In genomic region chr5:150466132-150466531, GRCm38 (mm10) we compare ENCODE assay signal across 9 mouse cellular contexts. TPM values are rescaled to one million over a fixed set of nuclear protein-coding genes. Genes with fewer than 3 reads are reported as not detected.
A peak's percentile ranks its signal among the peaks of the same experiment; 100 is the strongest.
DNase-seq lines count a peak whose midpoint lies in the region; ATAC-seq and TF ChIP-seq lines count a peak whose summit lies in the region.
"Had no signal": no experiment of that assay in that cellular context is flagged by ENCODE, and none has a peak within 500 bp of the region (broad histone marks: within the 10 kb centered on the region; RNA-seq: fewer than 3 reads in every experiment).

No protein-coding gene starts in this region.

- no peak overlapping the region for H3K4me2 ChIP-seq in limb, embryonic 13.5 days (replicated peaks)
- no peak overlapping the region for H3K4me2 ChIP-seq in embryonic facial prominence, embryonic 12.5 days (replicated peaks)
- no peak overlapping the region for H3K4me2 ChIP-seq in heart, embryonic 11.5 days
- H3K4me2 ChIP-seq in liver, postnatal 0 days (ENCODE audit: low read depth, low read length), result no peak overlapping the region
- no peak overlapping the region for H3K4me2 ChIP-seq in midbrain, embryonic 15.5 days

- H3K9me3 ChIP-seq in limb, embryonic 13.5 days, result no peaks in the 10 kb centered on the region
- no peaks in the 10 kb centered on the region for H3K9me3 ChIP-seq in limb, embryonic 10.5 days (replicated peaks)
- H3K9me3 ChIP-seq in embryonic facial prominence, embryonic 12.5 days, result no peaks in the 10 kb centered on the region
- H3K9me3 ChIP-seq in heart, embryonic 11.5 days (replicated peaks; ENCODE audit: control insufficient read depth, low read length), result no peaks in the 10 kb centered on the region
- no peaks in the 10 kb centered on the region for H3K9me3 ChIP-seq in liver, postnatal 0 days (ENCODE audit: low read length)
- H3K9me3 ChIP-seq in midbrain, embryonic 15.5 days, result no peaks in the 10 kb centered on the region

- peak; percentile 30; the same call in 1 of the 2 replicates for TF ChIP-seq EP300 in liver, postnatal 0 days (IDR thresholded peaks at IDR 0.05; ENCODE audit: low read depth)

- H3K4me3 ChIP-seq in limb, embryonic 13.5 days, result no peak overlapping the region
- H3K4me3 ChIP-seq in limb, embryonic 10.5 days, result no peak overlapping the region
- no peak overlapping the region for H3K4me3 ChIP-seq in embryonic facial prominence, embryonic 12.5 days
- no peak overlapping the region for H3K4me3 ChIP-seq in heart, embryonic 11.5 days (ENCODE audit: low read depth, low read length)
- H3K4me3 ChIP-seq in liver, postnatal 0 days (ENCODE audit: low read depth, low read length), result no peak overlapping the region
- no peak overlapping the region for H3K4me3 ChIP-seq in midbrain, embryonic 15.5 days

- H3K4me1 ChIP-seq in limb, embryonic 13.5 days, result 0 out of 2 replicates have a peak, but pooled peaks cover 4% of the 10 kb centered on the region
- peaks cover 16% of the 10 kb centered on the region for H3K4me1 ChIP-seq in limb, embryonic 10.5 days
- H3K4me1 ChIP-seq in embryonic facial prominence, embryonic 12.5 days, result no peaks in the 10 kb centered on the region
- no peaks in the 10 kb centered on the region for H3K4me1 ChIP-seq in heart, embryonic 11.5 days (ENCODE audit: control insufficient read depth, insufficient read depth, low read length)
- H3K4me1 ChIP-seq in liver, postnatal 0 days (ENCODE audit: insufficient read depth), result peaks cover 2% of the 10 kb centered on the region; the same call in 1 of the 2 replicates
- no peaks in the 10 kb centered on the region for H3K4me1 ChIP-seq in midbrain, embryonic 15.5 days

- H3K36me3 ChIP-seq in limb, embryonic 13.5 days, result peaks cover under 1% of the 10 kb centered on the region; the same call in 1 of the 2 replicates
- H3K36me3 ChIP-seq in limb, embryonic 10.5 days, result no peaks in the 10 kb centered on the region
- no peaks in the 10 kb centered on the region for H3K36me3 ChIP-seq in embryonic facial prominence, embryonic 12.5 days
- H3K36me3 ChIP-seq in heart, embryonic 11.5 days (ENCODE audit: control insufficient read depth, insufficient read depth, low read length), result peaks cover 5% of the 10 kb centered on the region; the same call in 1 of the 2 replicates
- H3K36me3 ChIP-seq in liver, postnatal 0 days (replicated peaks; ENCODE audit: insufficient read depth, low read length), result peaks cover 3% of the 10 kb centered on the region; the same call in 1 of the 2 replicates
- H3K36me3 ChIP-seq in midbrain, embryonic 15.5 days (replicated peaks), result peaks cover 20% of the 10 kb centered on the region

- DNase-seq in limb, embryonic 10.5 days (ENCODE audit: low spot score), result no peak
- DNase-seq in kidney, postnatal 36 days, result peak; percentile 86 to 95
- DNase-seq in liver, postnatal 0 days, result peak; percentile 62
- peak; percentile 9 to 18 for DNase-seq in spleen, postnatal 14 days (ENCODE audit: low spot score in 2 of 2)

- no peak overlapping the region for H3K27ac ChIP-seq in limb, embryonic 13.5 days
- H3K27ac ChIP-seq in limb, embryonic 10.5 days, result no peak overlapping the region
- H3K27ac ChIP-seq in embryonic facial prominence, embryonic 12.5 days, result no peak overlapping the region
- H3K27ac ChIP-seq in heart, embryonic 11.5 days (ENCODE audit: low read depth, low read length), result no peak overlapping the region
- H3K27ac ChIP-seq in liver, postnatal 0 days (ENCODE audit: low read depth), result no peak overlapping the region
- no peak overlapping the region for H3K27ac ChIP-seq in midbrain, embryonic 15.5 days

- no peak for TF ChIP-seq CTCF in liver, postnatal 0 days (IDR thresholded peaks at IDR 0.05; ENCODE audit: low read depth)

- peak; percentile 48; the same call in 1 of the 2 replicates for ATAC-seq in limb, embryonic 13.5 days (ENCODE audit: low FRiP score, low read depth)
- ATAC-seq in embryonic facial prominence, embryonic 12.5 days (ENCODE audit: insufficient number of reproducible peaks, insufficient read depth, low FRiP score, low TSS enrichment), result peak; percentile 56; the same call in 1 of the 2 replicates
- peak; percentile 83 for ATAC-seq in heart, embryonic 11.5 days (replicated peaks; ENCODE audit: insufficient number of reproducible peaks, low FRiP score, low TSS enrichment)
- ATAC-seq in liver, postnatal 0 days, result peak; percentile 82
- no peak for ATAC-seq in midbrain, embryonic 15.5 days (replicated peaks)

- 77% methylated on average over 12 of the region's 12 CpGs for WGBS in limb, embryonic 13.5 days
- WGBS in limb, embryonic 10.5 days, result 82% methylated on average over 12 of the region's 12 CpGs
- WGBS in embryonic facial prominence, embryonic 12.5 days, result 78% methylated on average over 12 of the region's 12 CpGs
- WGBS in heart, embryonic 11.5 days (ENCODE audit: insufficient replicate concordance), result 50% methylated on average over 12 of the region's 12 CpGs
- 54% methylated on average over 12 of the region's 12 CpGs for WGBS in liver, postnatal 0 days (ENCODE audit: insufficient replicate concordance)
- WGBS in midbrain, embryonic 15.5 days, result 84% methylated on average over 12 of the region's 12 CpGs

- no peak overlapping the region for H3K9ac ChIP-seq in limb, embryonic 13.5 days
- H3K9ac ChIP-seq in embryonic facial prominence, embryonic 12.5 days, result no peak overlapping the region
- no peak overlapping the region for H3K9ac ChIP-seq in heart, embryonic 11.5 days (ENCODE audit: low read depth, low read length)
- H3K9ac ChIP-seq in liver, postnatal 0 days (replicated peaks), result no peak overlapping the region
- no peak overlapping the region for H3K9ac ChIP-seq in midbrain, embryonic 15.5 days

- H3K27me3 ChIP-seq in limb, embryonic 13.5 days, result no peaks in the 10 kb centered on the region
- H3K27me3 ChIP-seq in limb, embryonic 10.5 days (ENCODE audit: low read depth, poor library complexity, severe bottlenecking), result no peaks in the 10 kb centered on the region
- no peaks in the 10 kb centered on the region for H3K27me3 ChIP-seq in embryonic facial prominence, embryonic 12.5 days
- no peaks in the 10 kb centered on the region for H3K27me3 ChIP-seq in heart, embryonic 11.5 days (ENCODE audit: control insufficient read depth, insufficient read depth, low read length)
- H3K27me3 ChIP-seq in liver, postnatal 0 days (ENCODE audit: insufficient read depth, low read length), result no peaks in the 10 kb centered on the region
- H3K27me3 ChIP-seq in midbrain, embryonic 15.5 days (replicated peaks), result no peaks in the 10 kb centered on the region

RNA-seq across cellular contexts. Expression of gene Zar1l, which starts 51.8 kb away (rescaled TPM):
- polyA plus RNA-seq in limb, embryonic 13.5 days (2015; fragmentation: Nextera tagmentation; extraction: Ambion mirVana), result not detected in 2 replicates
- not detected in 2 replicates for polyA plus RNA-seq in limb, embryonic 10.5 days (2016; fragmentation: Nextera tagmentation; extraction: Ambion mirVana)
- polyA plus RNA-seq in embryonic facial prominence, embryonic 12.5 days (2016; fragmentation: Nextera tagmentation; extraction: Ambion mirVana), result not detected in 2 replicates
- polyA plus RNA-seq in heart, embryonic 11.5 days (2014; fragmentation: Nextera tagmentation; extraction: Ambion mirVana), result not detected in 2 replicates
- not detected in 2 replicates for polyA plus RNA-seq in liver, postnatal 0 days (2015; fragmentation: Nextera tagmentation; extraction: Ambion mirVana)
- not detected in 2 replicates for polyA plus RNA-seq in midbrain, embryonic 15.5 days (2015; fragmentation: Nextera tagmentation; extraction: Ambion mirVana)
- polyA plus RNA-seq: limb, embryonic 11.5 days had no signal

RNA-seq across cellular contexts. Expression of gene Brca2, which starts 56.3 kb away (rescaled TPM):
- polyA plus RNA-seq in limb, embryonic 13.5 days (2015; fragmentation: Nextera tagmentation; extraction: Ambion mirVana), result 25.4 and 30.7 TPM in 2 replicates
- 38.7 and 46.6 TPM in 2 replicates for polyA plus RNA-seq in limb, embryonic 10.5 days (2016; fragmentation: Nextera tagmentation; extraction: Ambion mirVana)
- 30.0 and 30.5 TPM in 2 replicates for polyA plus RNA-seq in embryonic facial prominence, embryonic 12.5 days (2016; fragmentation: Nextera tagmentation; extraction: Ambion mirVana)
- polyA plus RNA-seq in heart, embryonic 11.5 days (2014; fragmentation: Nextera tagmentation; extraction: Ambion mirVana), result 20.9 and 21.6 TPM in 2 replicates
- polyA plus RNA-seq in liver, postnatal 0 days (2015; fragmentation: Nextera tagmentation; extraction: Ambion mirVana), result 11.8 and 12.6 TPM in 2 replicates
- polyA plus RNA-seq in midbrain, embryonic 15.5 days (2015; fragmentation: Nextera tagmentation; extraction: Ambion mirVana), result 11.9 and 14.5 TPM in 2 replicates
